Mouse (Mus musculus) myocyte (in vitro differentiated cells): ENCODE measurements around the gene Hist1h2af. TPM values are rescaled to one million over a fixed set of nuclear protein-coding genes. Genes with fewer than 3 reads are reported as not detected.
"Not testable (repeated sequence)": the region's sequence is repeated elsewhere in the genome, so short reads cannot be mapped to it uniquely, and the experiment has no call there.

Experiments used
- H3K27me3 ChIP-seq: one replicate; pipeline ENCODE4 v1.6.1; 2011; ENCODE audit not compliant: control insufficient read depth, insufficient read depth, insufficient read length
- H3K36me3 ChIP-seq: one replicate; pipeline ENCODE4 v1.6.1; 2011; ENCODE audit not compliant: control insufficient read depth, insufficient read depth
- H3K4me2 ChIP-seq: one replicate; pipeline ENCODE4 v1.6.1; 2011; ENCODE audit warnings: low read depth, control low read depth
- H3K4me3 ChIP-seq: one replicate; pipeline ENCODE4 v1.5.1; 2011; ENCODE audit warnings: mild to moderate bottlenecking, control low read depth, moderate library complexity
- H3K79me2 ChIP-seq: one replicate; pipeline ENCODE4 v1.6.1; 2011; ENCODE audit not compliant: control insufficient read depth, insufficient read depth
- H3ac ChIP-seq: one replicate; pipeline ENCODE4 v1.6.1; 2011; ENCODE audit not compliant: control insufficient read depth, insufficient read length
- CEBPB ChIP-seq: IDR thresholded peaks from 2 replicates; pipeline ENCODE4 v1.6.1; 2011; ENCODE audit warnings: mild to moderate bottlenecking, moderate library complexity; ENCODE audit not compliant: poor library complexity, insufficient read depth, severe bottlenecking
- E2F4 ChIP-seq: IDR thresholded peaks from one replicate; pipeline ENCODE4 v1.6.1; 2011; ENCODE audit warnings: mild to moderate bottlenecking, control low read depth, moderate library complexity; ENCODE audit not compliant: insufficient read depth
- MAX ChIP-seq: IDR thresholded peaks from one replicate; pipeline ENCODE4 v1.6.1; 2011; ENCODE audit warnings: low read depth, mild to moderate bottlenecking, control low read depth
- MYOD1 ChIP-seq, 3 experiments: IDR thresholded peaks; one replicate each; pipeline ENCODE4 v1.6.1; 2011; ENCODE audit warnings: control low read depth in 2 of 3, low read depth in 2 of 3, mild to moderate bottlenecking in 2 of 3, moderate library complexity in 1 of 3; ENCODE audit not compliant: insufficient read length in 2 of 3, control insufficient read depth in 1 of 3
- MYOG ChIP-seq, 3 experiments: IDR thresholded peaks; one replicate each; pipeline ENCODE4 v1.6.1; 2011; ENCODE audit warnings: control low read depth in 2 of 3, low read depth in 2 of 3, mild to moderate bottlenecking in 2 of 3; ENCODE audit not compliant: insufficient read length in 2 of 3, control insufficient read depth in 1 of 3, insufficient read depth in 1 of 3
- POLR2A ChIP-seq: IDR thresholded peaks from one replicate; pipeline ENCODE4 v1.6.1; 2011; ENCODE audit warnings: low read depth, mild to moderate bottlenecking, control low read depth, moderate library complexity; ENCODE audit not compliant: insufficient read length
- POLR2AphosphoS2 ChIP-seq: IDR thresholded peaks from one replicate; pipeline ENCODE4 v1.6.1; 2011; ENCODE audit warnings: low read depth, control low read depth; ENCODE audit not compliant: insufficient read length
- REST ChIP-seq: IDR thresholded peaks from one replicate; pipeline ENCODE4 v1.6.1; 2011; ENCODE audit warnings: mild to moderate bottlenecking, control low read depth, moderate library complexity; ENCODE audit not compliant: insufficient read depth, insufficient read length
- SRF ChIP-seq: IDR thresholded peaks from one replicate; pipeline ENCODE4 v1.6.1; 2011; ENCODE audit warnings: low read depth; ENCODE audit not compliant: control insufficient read depth, insufficient read length
- TCF12 ChIP-seq: IDR thresholded peaks from one replicate; pipeline ENCODE4 v1.6.1; 2011; ENCODE audit warnings: mild to moderate bottlenecking, control low read depth; ENCODE audit not compliant: poor library complexity, insufficient read depth, severe bottlenecking
- TCF3 ChIP-seq: IDR thresholded peaks from one replicate; pipeline ENCODE4 v1.6.1; 2011; ENCODE audit warnings: low read depth, control low read depth; ENCODE audit not compliant: insufficient read length
- USF1 ChIP-seq: IDR thresholded peaks from one replicate; pipeline ENCODE4 v1.6.1; 2011; ENCODE audit warnings: low read depth, mild to moderate bottlenecking, control low read depth, moderate library complexity
- polyA plus RNA-seq: library from polyadenylated mRNA; unstranded; fragments of >200 nt; fragmentation: generic; extraction: Trizol; gene quantifications from one replicate; pipeline ENCODE4 v1.2.1, GENCODE M21; 2012; ENCODE audit warnings: missing spikeins

The Hist1h2af gene
- polyA plus RNA-seq, 1 experiment: 24.4 TPM

GRCm38 (mm10) chr13:23572218-23573033 lies 38.7 kb downstream of the Hist1h2af start:
- no peaks in the 10 kb centered on the region for H3K27me3 ChIP-seq
- H3K79me2 ChIP-seq: no peaks in the 10 kb centered on the region
- H3K4me2 ChIP-seq: peak overlapping the region; percentile 64
- no peak for TF ChIP-seq MYOD1 (IDR thresholded peaks at IDR 0.05; ENCODE audit: control insufficient read depth in 1 of 3, insufficient read length in 2 of 3, low read depth in 2 of 3)
- TF ChIP-seq TCF3: no peak
- TF ChIP-seq E2F4: no peak
- TF ChIP-seq CEBPB: no peak
- TF ChIP-seq MAX: no peak
- H3K4me3 ChIP-seq: peak overlapping the region; percentile 27
- no peaks in the 10 kb centered on the region for H3K36me3 ChIP-seq
- no peak overlapping the region for H3ac ChIP-seq

- not testable (repeated sequence) for H3K36me3 ChIP-seq, H3ac ChIP-seq, H3K79me2 ChIP-seq, H3K27me3 ChIP-seq
- peak overlapping the region; percentile 64 for H3K4me2 ChIP-seq
- H3K4me3 ChIP-seq: peak overlapping the region; percentile 27
Measured at GRCm38 (mm10) chr13:23573034-23573897, 39.6 kb downstream of the Hist1h2af start.

GRCm38 (mm10) chr13:23573898-23574524 lies 40.3 kb downstream of the Hist1h2af start, which contains the start of the genes Hist1h2bf and Hist1h2ad:
Gene Hist1h2bf (minus strand): TSS chr13:23574196.
Gene Hist1h2ad (plus strand): TSS chr13:23574381.
- not testable (repeated sequence) for H3K79me2 ChIP-seq, H3ac ChIP-seq, H3K27me3 ChIP-seq, H3K36me3 ChIP-seq
- peak within 1 kb of the TSS; percentile 77 for H3K4me2 ChIP-seq
- TF ChIP-seq E2F4 (peak; percentile 83), POLR2AphosphoS2 (peak; percentile 84), POLR2A (peak; percentile 65)
- peak within 1 kb of the TSS; percentile 27 for H3K4me3 ChIP-seq

- H3K27me3 ChIP-seq, H3K79me2 ChIP-seq, H3ac ChIP-seq, H3K36me3 ChIP-seq: not testable (repeated sequence)
- Histone ChIP-seq H3K4me2 (peak overlapping the region; percentile 77), H3K4me3 (peak overlapping the region; percentile 27)
- TF ChIP-seq POLR2AphosphoS2 (peak; percentile 70), POLR2A (peak; percentile 61)
Measured at GRCm38 (mm10) chr13:23574546-23575170, 41.0 kb downstream of the Hist1h2af start.

- no peaks in the 10 kb centered on the region for H3K79me2 ChIP-seq
- no peak within 1 kb of the TSS for H3ac ChIP-seq
- H3K36me3 ChIP-seq: no peaks in the 10 kb centered on the region
- no peaks in the 10 kb centered on the region for H3K27me3 ChIP-seq
- TF ChIP-seq SRF: no peak
- no peak for TF ChIP-seq TCF3
- TF ChIP-seq MYOD1 (IDR thresholded peaks at IDR 0.05; ENCODE audit: control insufficient read depth in 1 of 3, insufficient read length in 2 of 3, low read depth in 2 of 3): no peak
- TF ChIP-seq USF1: no peak
- no peak for TF ChIP-seq MYOG (IDR thresholded peaks at IDR 0.05; ENCODE audit: control insufficient read depth in 1 of 3, insufficient read depth in 1 of 3, insufficient read length in 2 of 3, low read depth in 2 of 3)
- TF ChIP-seq MAX: no peak
- TF ChIP-seq E2F4: no peak
- TF ChIP-seq CEBPB: no peak
- no peak for TF ChIP-seq POLR2A
- TF ChIP-seq REST: no peak
- no peak for TF ChIP-seq TCF12
- no peak for TF ChIP-seq POLR2AphosphoS2
- peak within 1 kb of the TSS; percentile 81 for H3K4me2 ChIP-seq
- H3K4me3 ChIP-seq: peak within 1 kb of the TSS; percentile 27
Measured at GRCm38 (mm10) chr13:23575271-23575851, 41.7 kb downstream of the Hist1h2af start, which contains the start of gene Hist1h3d. Gene Hist1h3d (plus strand): TSS chr13:23575763.
